Mouse (Mus musculus): ENCODE measurements around the gene 1110065P20Rik. TPM values are rescaled to one million over a fixed set of nuclear protein-coding genes. Genes with fewer than 3 reads are reported as not detected.

Gene 1110065P20Rik
- 81.3 and 86.1 TPM in 2 replicates for polyA plus RNA-seq (2015; fragmentation: Nextera tagmentation; extraction: Ambion mirVana)

GRCm38 (mm10) chr4:124850933-124851658, at the start of gene 1110065P20Rik:
TSS of gene 1110065P20Rik (minus strand) at chr4:124851196.
- Histone ChIP-seq H3K4me1 (peaks cover 33% of the 10 kb centered on the region), H3K4me2 (replicated peaks) (peak within 1 kb of the TSS; percentile 82), H3K27ac (replicated peaks) (peak within 1 kb of the TSS; percentile 96), H3K9ac (replicated peaks) (peak within 1 kb of the TSS; percentile 87), H3K36me3 (peaks cover 33% of the 10 kb centered on the region), H3K27me3 (no peaks in the 10 kb centered on the region), H3K4me3 (peak within 1 kb of the TSS; percentile 85), H3K9me3 (no peaks in the 10 kb centered on the region)
- WGBS, result under 1% methylated on average over 62 of the region's 75 CpGs
- ATAC-seq (replicated peaks), result peak; percentile 61

GRCm38 (mm10) chr4:124899906-124900305, 48.9 kb upstream of the 1110065P20Rik start:
- H3K4me2 ChIP-seq (replicated peaks), result no peak overlapping the region
- 57% methylated on average over 5 of the region's 5 CpGs for WGBS
- peaks cover 16% of the 10 kb centered on the region for H3K27me3 ChIP-seq
- H3K4me3 ChIP-seq, result no peak overlapping the region
- ATAC-seq (replicated peaks), result no peak
- H3K4me1 ChIP-seq, result peaks cover 19% of the 10 kb centered on the region
- no peak overlapping the region for H3K27ac ChIP-seq (replicated peaks)
- H3K36me3 ChIP-seq, result no peaks in the 10 kb centered on the region
- H3K9ac ChIP-seq (replicated peaks), result no peak overlapping the region
- no peaks in the 10 kb centered on the region for H3K9me3 ChIP-seq

- H3K4me2 ChIP-seq (replicated peaks), result no peak overlapping the region
- H3K27me3 ChIP-seq, result peaks cover 31% of the 10 kb centered on the region
- H3K36me3 ChIP-seq, result no peaks in the 10 kb centered on the region
- no peaks in the 10 kb centered on the region for H3K9me3 ChIP-seq
- H3K9ac ChIP-seq (replicated peaks), result no peak overlapping the region
- H3K27ac ChIP-seq (replicated peaks), result no peak overlapping the region
- H3K4me3 ChIP-seq, result no peak overlapping the region
- ATAC-seq (replicated peaks), result no peak
- peaks cover 25% of the 10 kb centered on the region for H3K4me1 ChIP-seq
- 14% methylated on average over 10 of the region's 10 CpGs for WGBS
Measured at GRCm38 (mm10) chr4:124898428-124898827, 47.4 kb upstream of the 1110065P20Rik start.

- H3K9ac ChIP-seq (replicated peaks), result peak overlapping the region; percentile 49
- WGBS, result under 1% methylated on average over 83 of the region's 83 CpGs
- peak; percentile 73 for ATAC-seq (replicated peaks)
- H3K4me1 ChIP-seq, result peaks cover 25% of the 10 kb centered on the region
- H3K27me3 ChIP-seq, result peaks cover 52% of the 10 kb centered on the region
- no peaks in the 10 kb centered on the region for H3K9me3 ChIP-seq
- no peaks in the 10 kb centered on the region for H3K36me3 ChIP-seq
- peak overlapping the region; percentile 74 for H3K4me2 ChIP-seq (replicated peaks)
- H3K27ac ChIP-seq (replicated peaks), result no peak overlapping the region
- H3K4me3 ChIP-seq, result peak overlapping the region; percentile 51
Measured at GRCm38 (mm10) chr4:124894508-124895428, 43.8 kb upstream of the 1110065P20Rik start.

GRCm38 (mm10) chr4:124893769-124894168, 42.8 kb upstream of the 1110065P20Rik start:
- no peak overlapping the region for H3K27ac ChIP-seq (replicated peaks)
- H3K36me3 ChIP-seq, result no peaks in the 10 kb centered on the region
- no peak overlapping the region for H3K9ac ChIP-seq (replicated peaks)
- peaks cover 52% of the 10 kb centered on the region for H3K27me3 ChIP-seq
- ATAC-seq (replicated peaks), result no peak
- peak overlapping the region; percentile 51; the same call in 1 of the 2 replicates for H3K4me3 ChIP-seq
- 0 out of 2 replicates have a peak overlapping the region, but pooled peaks have one; percentile 74 for H3K4me2 ChIP-seq (replicated peaks)
- no peaks in the 10 kb centered on the region for H3K9me3 ChIP-seq
- WGBS, result 28% methylated on average over 6 of the region's 6 CpGs
- peaks cover 16% of the 10 kb centered on the region for H3K4me1 ChIP-seq

GRCm38 (mm10) chr4:124890831-124891230, 39.8 kb upstream of the 1110065P20Rik start:
- no peak for ATAC-seq (replicated peaks)
- H3K27me3 ChIP-seq, result peaks cover 51% of the 10 kb centered on the region

GRCm38 (mm10) chr4:124889935-124890334, 38.9 kb upstream of the 1110065P20Rik start:
- Histone ChIP-seq H3K4me3 (no peak overlapping the region), H3K9me3 (no peaks in the 10 kb centered on the region), H3K9ac (replicated peaks) (no peak overlapping the region), H3K4me1 (peaks cover 6% of the 10 kb centered on the region; the same call in 1 of the 2 replicates), H3K27ac (replicated peaks) (no peak overlapping the region), H3K36me3 (no peaks in the 10 kb centered on the region), H3K27me3 (peaks cover 48% of the 10 kb centered on the region), H3K4me2 (replicated peaks) (no peak overlapping the region)
- 76% methylated on average over 2 of the region's 2 CpGs for WGBS
- ATAC-seq (replicated peaks), result no peak

More at GRCm38 (mm10) chr4:124890831-124891230, 39.8 kb upstream of the 1110065P20Rik start:
- WGBS, result 74% methylated on average over 5 of the region's 5 CpGs
- no peak overlapping the region for H3K4me3 ChIP-seq
- no peak overlapping the region for H3K9ac ChIP-seq (replicated peaks)
- H3K36me3 ChIP-seq, result no peaks in the 10 kb centered on the region
- H3K9me3 ChIP-seq, result no peaks in the 10 kb centered on the region
- peaks cover 10% of the 10 kb centered on the region; the same call in 1 of the 2 replicates for H3K4me1 ChIP-seq
- no peak overlapping the region for H3K27ac ChIP-seq (replicated peaks)
- H3K4me2 ChIP-seq (replicated peaks), result no peak overlapping the region

GRCm38 (mm10) chr4:124888702-124889101, 37.7 kb upstream of the 1110065P20Rik start:
- Histone ChIP-seq H3K27me3 (peaks cover 38% of the 10 kb centered on the region), H3K9ac (replicated peaks) (no peak overlapping the region), H3K27ac (replicated peaks) (no peak overlapping the region), H3K9me3 (no peaks in the 10 kb centered on the region), H3K4me1 (no peaks in the 10 kb centered on the region), H3K4me2 (replicated peaks) (no peak overlapping the region), H3K36me3 (no peaks in the 10 kb centered on the region), H3K4me3 (no peak overlapping the region)
- ATAC-seq (replicated peaks), result no peak
- 66% methylated on average over 7 of the region's 7 CpGs for WGBS

- ATAC-seq (replicated peaks), result peak; percentile 36
- no peak overlapping the region for H3K27ac ChIP-seq (replicated peaks)
Measured at GRCm38 (mm10) chr4:124882151-124882729, 31.2 kb upstream of the 1110065P20Rik start.

GRCm38 (mm10) chr4:124881341-124881908, 30.4 kb upstream of the 1110065P20Rik start:
- Histone ChIP-seq H3K9me3 (no peaks in the 10 kb centered on the region), H3K36me3 (no peaks in the 10 kb centered on the region), H3K4me1 (peaks cover 18% of the 10 kb centered on the region), H3K4me2 (replicated peaks) (peak overlapping the region; percentile 88), H3K27me3 (peaks cover 43% of the 10 kb centered on the region), H3K9ac (replicated peaks) (peak overlapping the region; percentile 43), H3K27ac (replicated peaks) (no peak overlapping the region), H3K4me3 (peak overlapping the region; percentile 52)
- WGBS, result under 1% methylated on average over 37 of the region's 37 CpGs
- ATAC-seq (replicated peaks), result peak; percentile 98

More at GRCm38 (mm10) chr4:124882151-124882729, 31.2 kb upstream of the 1110065P20Rik start:
- Histone ChIP-seq H3K4me2 (replicated peaks) (peak overlapping the region; percentile 88), H3K9ac (replicated peaks) (peak overlapping the region; percentile 43), H3K4me3 (peak overlapping the region; percentile 52), H3K27me3 (peaks cover 45% of the 10 kb centered on the region), H3K36me3 (no peaks in the 10 kb centered on the region), H3K9me3 (no peaks in the 10 kb centered on the region), H3K4me1 (peaks cover 18% of the 10 kb centered on the region)
- under 1% methylated on average over 37 of the region's 37 CpGs for WGBS

GRCm38 (mm10) chr4:124880599-124880998, 29.6 kb upstream of the 1110065P20Rik start, which contains the start of gene Epha10:
TSS of gene Epha10 (plus strand) at chr4:124880899.
- Histone ChIP-seq H3K4me3 (peak within 1 kb of the TSS; percentile 52), H3K4me2 (replicated peaks) (peak within 1 kb of the TSS; percentile 88), H3K9ac (replicated peaks) (peak within 1 kb of the TSS; percentile 43), H3K27ac (replicated peaks) (no peak within 1 kb of the TSS), H3K27me3 (peaks cover 38% of the 10 kb centered on the region), H3K4me1 (peaks cover 18% of the 10 kb centered on the region), H3K36me3 (no peaks in the 10 kb centered on the region), H3K9me3 (no peaks in the 10 kb centered on the region)
- WGBS, result 6% methylated on average over 11 of the region's 11 CpGs
- ATAC-seq (replicated peaks), result 0 out of 2 replicates have a peak, but pooled peaks have one; percentile 3
